Mouse (Mus musculus) cerebellum, adult 11 months (tissue): ENCODE measurements around the gene Rhobtb1.

Experiments used
- DNase-seq: peaks from one replicate; pipeline ENCODE4 v3.0.0; 2022

Gene Rhobtb1

DNA sequence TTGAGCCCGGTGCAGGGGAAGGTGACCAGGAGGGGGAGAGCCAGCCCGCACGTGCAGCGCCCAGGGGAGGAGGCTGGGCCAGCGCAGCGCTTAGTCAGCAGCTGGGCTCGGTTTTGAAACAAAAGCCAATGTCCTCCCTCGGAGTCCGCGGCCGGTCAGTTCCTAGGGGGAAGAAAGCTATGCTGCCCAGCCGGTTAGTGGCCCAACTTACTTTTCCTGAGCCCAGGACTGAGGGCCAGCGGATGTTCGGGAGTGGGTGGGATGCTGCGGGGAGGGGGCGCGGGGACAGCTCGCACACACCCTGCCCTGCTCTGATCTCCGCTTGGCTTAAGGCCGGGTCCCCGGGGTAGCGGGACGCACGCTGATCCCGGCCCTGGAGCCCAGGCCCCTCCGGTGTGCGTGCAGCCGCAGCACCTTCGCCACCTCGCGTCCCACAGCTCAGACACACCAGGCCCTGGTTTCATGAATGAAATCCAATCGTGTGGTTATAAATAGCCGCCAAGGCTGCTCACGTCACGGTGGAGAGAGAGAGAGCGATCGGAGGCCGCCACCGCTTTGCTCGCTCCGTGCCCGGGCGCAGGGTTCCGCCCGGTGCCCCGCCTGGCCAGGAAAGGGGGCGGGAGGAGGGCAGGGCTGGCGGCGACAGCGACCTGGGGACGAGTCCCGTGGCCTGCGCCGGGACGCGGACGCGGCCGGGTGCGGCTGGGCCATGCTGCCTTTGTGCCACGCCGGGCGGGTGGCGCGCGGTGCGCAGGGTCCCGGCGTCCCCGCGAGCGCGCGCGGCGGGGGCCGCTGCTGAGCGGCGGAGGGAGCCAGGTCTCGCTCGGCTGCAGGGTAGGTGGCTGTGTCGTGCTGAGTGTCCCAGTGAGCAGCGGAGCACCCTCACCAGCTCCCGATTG, 61.6 kb downstream of the Rhobtb1 start, which contains the start of gene A930033H14Rik:
TSS of gene A930033H14Rik (minus strand) at position 557 of the 899 bp plus-strand sequence.
- peak; percentile 38 for DNase-seq

DNA sequence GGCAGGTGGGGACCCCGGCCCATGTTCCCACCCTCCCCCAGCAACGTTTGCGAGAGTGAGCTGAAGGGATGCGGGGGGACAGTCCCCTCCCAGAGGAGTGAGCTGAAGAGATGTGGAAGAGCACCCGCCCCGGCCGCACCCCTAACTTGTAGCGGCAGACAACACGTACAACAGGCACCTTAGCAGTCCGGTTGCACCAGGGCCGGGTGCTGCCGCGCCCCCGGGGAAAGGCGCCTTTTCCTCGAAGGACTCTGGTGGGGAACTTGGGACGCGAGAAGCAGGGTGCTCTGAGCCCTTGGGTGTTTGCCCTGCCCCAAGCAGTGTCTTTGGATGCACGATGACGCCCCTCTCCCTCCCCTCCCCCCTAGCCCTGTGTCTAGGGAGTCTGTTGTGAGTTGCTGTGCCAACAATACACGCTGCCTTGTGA, 62.2 kb downstream of the Rhobtb1 start:
- DNase-seq = no peak

DNA sequence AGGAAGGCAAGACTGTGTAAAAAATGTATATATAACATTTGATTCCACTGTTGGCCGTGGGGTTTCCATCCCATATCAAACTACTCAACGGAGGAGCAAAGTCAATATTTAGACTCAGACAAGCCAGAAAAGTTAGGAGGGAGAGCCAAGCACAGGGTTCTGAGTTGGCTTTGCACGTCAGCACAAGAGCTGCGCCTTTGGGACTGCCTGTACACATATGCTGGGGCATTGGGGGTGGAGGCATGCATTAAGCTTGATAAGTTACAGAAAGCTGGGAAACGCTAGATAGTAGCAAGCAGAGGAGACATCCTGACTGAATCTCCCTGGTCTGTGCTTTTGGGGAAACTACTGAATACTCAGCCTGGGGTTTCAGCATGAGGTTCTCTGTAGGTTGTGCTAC, 62.8 kb downstream of the Rhobtb1 start:
- no peak for DNase-seq

DNA sequence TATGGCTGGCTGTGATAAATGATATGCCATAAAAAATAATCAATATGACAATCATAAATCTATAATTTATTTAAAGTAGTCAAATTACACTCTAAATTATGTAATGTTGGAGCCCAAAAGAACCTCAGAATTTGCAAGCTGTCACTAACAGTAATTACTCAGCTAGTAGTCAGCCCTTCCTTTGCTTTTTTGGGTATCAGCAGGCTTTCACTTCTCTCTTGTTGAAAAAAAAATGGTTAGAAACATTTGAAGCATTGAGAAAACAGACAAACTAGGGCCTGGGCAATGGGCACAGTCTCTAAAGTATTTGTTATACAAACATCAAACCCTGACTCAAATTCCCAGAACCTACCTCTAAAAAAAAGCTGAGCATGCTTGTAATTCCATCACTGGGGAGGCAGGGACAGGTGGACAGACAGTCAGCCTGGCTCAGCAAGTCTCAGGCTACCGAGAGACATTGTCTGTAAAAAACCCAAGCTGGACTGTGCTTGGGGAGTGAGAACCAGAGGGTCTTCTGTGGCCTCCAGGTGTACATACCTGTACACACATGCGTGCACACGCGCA, 66.0 kb downstream of the Rhobtb1 start:
- DNase-seq = no peak

DNA sequence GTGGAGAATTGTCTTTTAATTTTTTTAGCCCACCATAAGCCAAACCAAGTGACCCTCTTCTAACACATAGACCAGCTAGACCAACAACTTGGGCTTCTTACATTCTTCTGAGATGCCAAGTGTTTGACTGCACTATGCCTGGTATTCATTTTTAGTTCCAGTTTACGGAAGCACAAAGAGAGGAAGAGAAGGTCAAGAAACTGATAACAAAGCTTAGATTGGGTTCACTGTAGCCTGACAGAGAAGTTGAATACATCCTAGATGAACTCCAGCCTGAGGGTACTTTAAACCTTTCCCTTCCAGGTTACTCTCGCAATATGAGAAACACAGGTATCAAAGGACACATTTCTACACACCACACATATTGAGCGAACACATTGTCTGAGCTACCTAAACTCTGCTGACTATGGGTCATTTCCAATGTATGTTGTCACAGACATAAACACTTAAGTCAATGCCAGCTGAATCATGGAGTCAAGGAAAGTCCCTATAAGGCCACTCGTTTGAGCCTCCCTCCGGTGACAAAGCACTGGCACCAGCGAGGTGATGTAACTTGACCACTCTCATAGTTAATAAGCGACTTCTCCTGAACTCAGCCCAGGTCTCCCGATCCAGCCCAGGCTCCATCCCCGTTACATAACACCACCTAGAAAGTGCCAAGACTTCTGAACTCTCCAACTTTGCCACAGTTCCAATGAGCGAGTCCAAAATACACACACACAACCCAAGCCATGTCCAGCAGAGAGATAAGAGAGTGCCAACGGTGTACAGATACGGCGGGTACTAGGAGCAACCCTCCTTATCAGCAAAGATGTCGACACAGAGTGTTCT, 67.4 kb downstream of the Rhobtb1 start:
- DNase-seq = no peak

DNA sequence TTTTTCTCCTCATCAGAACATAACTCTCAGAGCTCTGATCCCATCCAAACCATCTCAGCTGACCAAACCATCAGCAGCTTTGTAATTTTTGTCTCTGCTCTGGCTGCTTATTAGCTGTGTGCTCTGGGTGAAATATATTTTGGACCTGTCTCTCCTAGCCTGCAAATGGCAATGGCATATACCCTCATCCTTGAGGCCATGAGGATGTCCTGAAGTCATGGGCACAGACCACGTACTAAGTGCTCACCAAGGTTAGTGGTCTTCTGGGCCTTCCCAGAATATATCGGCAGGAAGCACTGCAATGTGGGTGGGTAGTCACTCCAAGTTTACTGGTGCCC, 68.0 kb downstream of the Rhobtb1 start:
- no peak for DNase-seq

DNA sequence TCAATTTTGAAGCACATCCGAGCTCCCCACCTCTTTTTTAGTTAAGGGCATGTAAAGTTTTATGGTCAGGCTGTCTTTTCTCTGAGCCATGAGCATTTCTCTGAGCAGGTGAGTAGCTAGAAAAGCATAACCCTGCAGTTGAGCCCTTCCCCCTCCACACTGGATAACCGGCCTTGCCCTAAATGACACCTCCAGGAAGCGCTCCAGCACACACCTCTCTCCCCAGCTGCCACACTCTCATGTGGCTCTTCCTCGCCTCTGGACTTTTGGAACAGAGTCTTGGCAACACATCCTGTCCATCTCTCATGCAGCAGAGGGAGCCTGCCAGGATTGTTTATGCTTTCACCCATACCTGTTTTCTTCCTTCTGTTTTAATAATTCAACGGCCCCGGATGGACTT, 69.1 kb downstream of the Rhobtb1 start:
- DNase-seq = no peak

DNA sequence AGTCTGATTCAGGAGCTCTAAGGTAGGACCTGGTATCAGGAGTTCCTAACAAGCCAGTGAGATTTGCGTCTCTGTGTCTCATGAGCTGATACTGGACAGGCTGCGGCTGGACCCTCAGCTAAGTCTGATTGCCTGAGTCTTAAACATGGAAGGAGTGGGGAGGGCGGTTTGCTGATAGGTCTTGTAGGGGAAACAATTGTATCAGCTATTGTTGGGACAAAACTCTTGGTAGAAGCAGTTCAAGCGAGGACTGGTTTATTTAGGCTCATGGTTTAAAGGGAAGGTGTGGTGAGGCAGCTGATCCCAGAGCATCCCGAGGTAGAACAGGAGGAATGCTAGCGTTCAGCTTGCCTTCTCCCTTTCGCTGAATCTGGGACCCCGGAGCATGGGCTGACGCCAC, 69.9 kb downstream of the Rhobtb1 start:
- no peak for DNase-seq

DNA sequence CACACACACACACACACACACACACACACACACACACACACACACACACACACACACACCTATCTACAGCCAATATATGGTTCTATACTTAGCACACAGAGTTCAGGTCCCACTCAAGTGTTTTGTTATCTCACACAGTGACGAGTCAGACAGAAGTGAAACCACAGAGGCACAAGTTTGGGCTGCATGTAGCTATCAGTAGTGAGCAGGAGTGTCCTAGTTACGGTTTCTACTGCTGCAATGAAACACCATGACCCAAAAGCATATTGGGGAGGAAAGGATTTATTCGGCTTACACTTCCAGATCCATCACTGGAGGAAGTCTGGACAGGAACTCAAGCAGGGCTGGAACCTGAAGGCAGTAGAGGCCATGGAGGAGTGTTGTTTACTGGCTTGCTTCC, 70.7 kb downstream of the Rhobtb1 start:
- DNase-seq = no peak

DNA sequence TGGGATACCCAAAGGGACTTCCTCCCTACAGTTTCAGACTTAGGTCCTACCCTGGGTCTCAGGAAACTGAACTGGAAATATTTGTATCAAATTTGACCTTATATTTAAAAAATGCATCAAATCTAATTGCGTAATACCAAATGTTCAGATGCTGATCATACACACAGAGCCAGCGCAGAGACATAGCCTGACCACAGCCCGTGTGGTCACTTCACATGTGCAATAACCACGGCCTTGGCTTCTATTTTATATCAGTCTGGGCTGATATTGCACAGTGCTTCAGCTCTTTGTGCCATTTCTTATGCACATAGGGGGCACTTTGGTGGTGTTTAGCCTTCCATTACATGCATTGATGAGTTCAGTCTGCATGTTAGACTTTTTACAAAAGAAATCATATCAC, 72.0 kb downstream of the Rhobtb1 start:
- DNase-seq = no peak

DNA sequence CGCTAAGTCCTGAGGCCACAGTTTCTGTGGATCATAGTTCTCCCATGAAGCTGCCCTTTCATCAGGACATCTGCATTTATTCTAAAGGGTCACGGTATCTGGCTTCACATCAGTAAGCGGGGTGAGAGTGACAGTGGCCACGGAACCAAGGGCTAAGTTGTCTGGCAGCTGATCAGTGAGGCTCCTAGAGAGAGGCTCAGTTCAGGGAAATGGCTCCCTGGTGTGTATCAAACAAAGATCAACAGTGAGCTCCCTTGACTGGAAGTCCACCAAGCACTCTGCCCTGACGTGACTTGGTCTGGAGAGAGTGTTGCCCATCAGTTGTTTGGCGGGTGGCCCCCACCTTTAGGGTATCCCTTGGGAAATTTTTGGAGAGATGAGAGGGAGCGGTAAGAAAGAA, 73.0 kb downstream of the Rhobtb1 start:
- DNase-seq = no peak

DNA sequence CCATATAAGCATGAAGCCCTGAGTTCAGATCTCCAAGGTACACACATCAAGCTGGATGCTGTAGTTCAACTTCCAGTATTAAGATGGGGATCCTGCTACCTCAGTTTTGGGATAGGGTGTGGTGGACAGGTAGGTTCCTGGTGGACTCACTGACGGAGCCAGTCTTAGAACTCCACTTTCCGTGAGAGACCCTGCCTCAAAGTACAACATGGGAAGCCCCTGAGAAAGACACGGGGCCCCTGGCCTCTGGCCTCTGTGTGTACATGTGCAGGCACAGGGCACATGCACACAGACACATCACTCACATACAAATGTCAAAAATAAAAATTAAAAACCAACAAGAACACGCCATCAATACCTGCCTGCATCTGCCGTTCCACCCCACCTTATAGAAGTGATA, 74.2 kb downstream of the Rhobtb1 start:
- DNase-seq = no peak

DNA sequence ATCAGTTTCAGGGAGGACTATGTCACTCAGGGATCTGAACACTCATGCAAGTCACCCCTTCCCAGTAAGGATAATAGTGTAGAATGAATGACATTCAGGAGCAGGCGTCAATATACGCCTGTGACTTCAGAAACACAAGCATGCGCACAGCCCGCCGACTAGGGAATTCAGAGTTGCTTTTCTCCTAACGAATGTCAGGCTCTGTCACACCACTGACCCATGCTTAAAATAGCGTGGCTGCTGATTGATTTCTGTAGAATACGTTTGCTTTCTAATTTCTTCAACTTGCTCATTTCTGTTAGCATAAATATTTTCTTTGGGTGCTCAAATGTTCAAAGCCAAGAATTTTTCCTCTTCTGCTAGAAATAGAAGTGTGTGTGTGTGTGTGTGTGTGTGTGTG, 74.7 kb downstream of the Rhobtb1 start:
- DNase-seq = no peak

DNA sequence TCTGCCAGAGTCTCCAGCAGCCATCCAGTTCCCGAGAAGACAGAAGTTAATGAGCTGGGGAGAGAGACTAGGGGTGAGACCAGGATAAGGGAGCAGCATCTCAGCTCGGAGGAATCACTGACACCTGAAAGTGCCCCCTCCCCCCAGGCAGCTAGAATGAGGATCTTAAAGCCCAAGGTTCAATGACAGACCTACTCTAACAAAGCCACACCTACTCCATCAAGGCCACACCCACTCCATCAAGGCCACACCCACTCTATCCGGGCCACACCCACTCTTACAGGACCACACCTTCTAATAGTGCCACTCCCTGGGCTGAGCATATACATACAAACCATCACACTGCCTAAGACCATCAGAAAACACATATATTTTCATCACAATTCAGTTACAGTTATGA, 86.0 kb downstream of the Rhobtb1 start:
- DNase-seq = no peak

DNA sequence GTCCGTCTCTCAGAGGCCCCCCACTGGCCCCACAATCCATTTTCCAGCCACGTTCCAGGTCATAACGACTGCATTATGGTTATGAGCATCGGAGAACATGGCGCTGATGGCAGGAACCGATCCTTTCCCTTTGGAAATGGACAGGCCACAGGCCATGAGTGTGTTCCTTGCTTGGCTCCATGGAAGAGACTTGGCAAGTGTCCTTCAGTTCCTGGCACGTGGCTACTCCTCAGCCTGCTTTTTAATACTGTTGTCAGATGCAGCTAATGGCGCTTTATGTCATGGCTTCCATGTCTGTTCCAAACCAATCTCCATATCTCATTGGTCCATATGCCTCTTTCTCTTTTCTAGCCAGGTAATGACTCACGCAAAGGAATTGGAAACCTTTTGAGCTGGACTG, 86.5 kb downstream of the Rhobtb1 start:
- no peak for DNase-seq

DNA sequence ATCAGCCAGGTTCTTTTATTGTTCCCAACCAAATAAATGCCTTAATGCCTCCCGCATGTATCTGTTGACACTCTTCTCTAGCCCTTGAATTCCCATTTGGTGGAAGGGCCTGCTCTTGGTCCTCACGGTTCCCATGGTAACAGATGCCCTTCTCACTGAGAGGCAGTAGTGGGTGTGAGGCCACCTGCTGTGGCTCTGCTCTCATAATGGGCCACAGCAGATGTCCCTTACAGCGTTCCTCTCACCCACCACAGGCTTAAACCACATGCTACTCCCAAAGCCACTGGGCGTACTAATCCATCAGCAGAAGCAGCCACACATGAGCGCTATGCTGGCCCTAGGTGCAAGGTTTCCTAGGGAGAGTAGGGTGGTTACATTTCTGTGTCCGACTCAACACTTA, 87.1 kb downstream of the Rhobtb1 start:
- DNase-seq = peak; percentile 7

DNA sequence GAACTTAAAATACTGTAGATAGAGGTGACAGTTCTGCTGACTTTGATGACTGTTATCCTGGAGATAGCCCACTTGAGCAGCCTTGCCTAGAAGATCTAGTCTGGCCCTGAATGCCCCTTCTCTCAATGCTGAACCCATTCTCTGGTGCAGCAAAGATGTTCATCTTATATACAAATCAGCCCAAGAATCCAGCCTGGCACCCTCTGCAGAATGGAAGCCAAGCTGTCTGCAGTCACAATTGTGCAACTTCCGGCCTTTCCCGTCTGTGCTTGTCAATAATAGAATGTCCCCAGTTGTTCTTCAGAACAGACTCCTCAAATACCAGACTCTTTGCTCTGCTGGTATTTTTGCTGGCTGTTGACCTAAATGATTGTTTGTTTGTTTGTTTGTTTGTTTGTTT, 89.3 kb downstream of the Rhobtb1 start:
- DNase-seq = no peak

DNA sequence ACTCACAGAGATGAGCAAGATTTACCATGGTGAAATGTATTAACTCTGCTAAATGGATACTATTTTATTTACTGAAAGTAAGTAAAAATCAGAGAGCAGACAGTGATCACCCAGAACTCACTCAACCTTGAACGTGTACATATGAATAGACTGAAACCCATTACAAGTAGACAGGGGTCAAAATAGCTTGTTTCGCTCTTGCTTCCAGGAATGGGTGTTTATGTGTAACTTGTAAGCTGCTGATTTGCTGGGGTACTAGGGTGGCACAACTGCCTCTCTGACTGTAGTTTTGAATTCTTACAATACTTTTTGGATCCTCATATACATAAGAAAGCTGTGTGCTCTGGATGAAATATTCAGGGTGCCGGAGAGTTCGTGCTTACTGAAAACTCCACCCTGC, 93.9 kb downstream of the Rhobtb1 start:
- DNase-seq = no peak

DNA sequence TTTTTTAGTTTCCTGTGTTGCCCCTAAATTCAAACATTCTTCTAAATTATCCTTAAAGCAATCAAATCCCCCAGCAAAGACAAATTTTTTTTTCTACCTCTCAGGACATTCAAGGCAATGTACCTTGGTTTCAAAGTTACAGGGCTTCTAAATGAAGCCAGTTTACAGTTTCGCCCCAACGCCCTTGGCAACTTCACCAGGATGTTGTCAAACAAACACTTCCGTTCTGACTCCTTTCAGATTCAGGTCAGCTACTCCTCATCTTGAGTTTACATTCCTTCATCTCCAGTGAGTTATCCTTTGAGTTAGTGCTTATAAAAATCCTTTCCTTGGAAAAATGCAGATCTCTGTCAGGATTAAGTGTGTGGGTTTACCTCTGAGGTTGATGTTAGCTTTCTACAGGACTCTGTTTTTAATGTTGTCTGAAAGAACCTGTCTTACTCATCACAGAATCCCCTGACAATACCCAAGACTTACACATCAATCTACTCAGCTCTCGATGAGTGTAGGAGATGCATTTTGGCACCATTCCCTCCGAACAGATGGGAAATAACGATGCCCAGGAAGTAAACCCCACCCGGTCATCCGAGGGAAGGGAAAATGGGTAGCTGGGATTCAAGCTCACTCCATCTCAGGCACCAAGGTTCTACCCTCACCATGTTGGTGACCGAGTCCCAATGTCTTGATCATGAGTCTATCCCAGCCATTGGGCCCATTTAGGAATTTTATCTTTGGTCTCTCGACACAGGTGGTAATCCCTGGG, 94.9 kb downstream of the Rhobtb1 start:
- no peak for DNase-seq

DNA sequence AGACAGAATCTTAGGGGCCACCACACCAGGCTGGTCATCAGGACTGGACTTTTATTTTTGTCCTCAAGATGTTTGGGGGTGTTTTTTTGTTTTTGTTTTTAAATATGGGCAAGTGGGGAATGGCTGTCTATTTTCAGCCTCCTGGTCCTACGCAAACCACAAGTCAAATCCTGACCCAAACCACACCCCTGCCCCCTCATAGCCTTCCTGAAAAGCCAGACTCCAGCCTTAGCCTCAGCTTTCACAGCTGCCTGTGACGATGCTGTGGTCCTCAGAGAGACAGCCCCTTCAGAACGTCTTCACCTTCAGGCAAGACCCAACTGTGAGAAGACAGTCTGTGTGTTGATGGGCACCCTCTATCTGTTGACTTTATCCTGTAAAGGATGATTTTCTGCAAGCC, 95.5 kb downstream of the Rhobtb1 start:
- DNase-seq = no peak

DNA sequence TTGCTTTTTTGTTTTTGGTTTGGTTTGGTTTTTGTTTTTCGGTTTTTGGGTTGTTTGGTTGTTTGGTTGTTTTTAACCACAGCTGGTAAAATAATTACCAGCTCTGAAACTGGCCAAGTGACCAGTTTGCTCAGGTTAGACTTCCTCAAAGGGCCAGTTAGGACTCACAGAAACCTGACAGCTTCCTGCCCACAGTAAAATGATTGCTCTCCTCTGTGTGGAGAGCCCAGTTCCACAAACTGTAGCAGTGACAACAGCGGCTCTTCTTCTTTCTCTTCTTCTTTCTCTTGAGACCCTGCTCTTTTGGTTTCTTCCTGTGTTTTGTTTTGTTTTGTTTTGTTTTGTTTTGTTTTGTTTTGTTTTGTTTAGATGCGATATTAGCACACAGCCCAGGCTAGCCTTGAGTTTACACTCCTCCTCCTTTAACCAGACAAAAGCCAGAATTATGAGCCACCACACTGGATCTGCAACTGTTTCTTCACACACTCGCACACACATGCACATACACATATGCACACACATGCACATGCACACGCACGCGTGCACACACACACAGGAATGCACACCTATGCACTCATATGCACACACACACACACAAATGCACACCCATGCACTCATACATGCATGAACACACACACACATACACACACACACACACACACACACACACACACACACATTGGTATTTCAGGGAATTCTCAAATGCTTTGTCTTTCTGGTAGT, 96.2 kb downstream of the Rhobtb1 start:
- no peak for DNase-seq
